Mouse (Mus musculus): Measurements from ENCODE around the gene Ubald1. TPM values are rescaled to one million over a fixed set of nuclear protein-coding genes. Genes with fewer than 3 reads are reported as not detected.

Ubald1 gene
- polyA plus RNA-seq, 1 experiment, result 92.4 TPM

DNA sequence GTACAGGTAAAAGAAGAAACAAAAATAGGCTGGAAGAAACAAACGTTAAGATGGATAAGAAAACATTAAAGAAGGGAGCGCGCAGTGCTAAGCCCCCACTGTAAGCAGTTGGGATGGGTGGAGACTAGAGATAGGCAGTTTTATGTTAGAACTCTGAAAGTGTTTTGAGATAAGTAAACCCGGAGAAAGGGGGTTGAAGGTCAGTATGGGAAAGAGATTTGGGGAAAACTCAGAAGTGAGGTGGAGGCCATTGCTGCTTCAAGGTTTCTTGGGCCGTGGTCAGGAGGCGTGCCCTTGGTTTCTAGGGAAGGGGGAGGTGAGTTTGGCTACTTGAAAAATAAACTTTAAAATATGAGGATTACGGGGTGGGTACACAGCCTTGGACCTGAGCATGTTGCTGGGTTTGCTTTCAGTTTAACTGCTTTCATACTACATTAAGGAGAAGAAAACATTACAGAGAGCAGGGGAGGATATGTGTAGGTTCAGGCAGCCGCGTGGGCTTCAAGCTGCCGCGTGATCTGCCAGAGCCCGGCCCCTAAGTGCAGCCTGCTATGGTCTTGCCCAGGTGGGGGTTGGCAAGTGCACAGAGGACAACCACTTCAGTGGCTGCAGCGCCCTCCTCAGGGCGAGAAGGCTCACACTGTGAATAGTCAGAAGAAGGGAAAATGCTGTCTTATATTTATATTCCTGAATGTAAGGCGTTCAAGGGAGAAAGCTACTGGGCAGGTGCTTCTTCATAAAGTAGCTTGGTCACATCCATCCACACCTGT lies 48.3 kb downstream of the Ubald1 start:
- H3K4me3 ChIP-seq (ENCODE audit: control insufficient read depth, insufficient read depth, low read length), result no peak overlapping the region
- no peak for DNase-seq
- 71% methylated on average over 15 of the region's 15 CpGs for WGBS
- no peak overlapping the region for H3K27ac ChIP-seq (ENCODE audit: control insufficient read depth, insufficient read depth, low read length)
- H3K36me3 ChIP-seq (ENCODE audit: control insufficient read depth, insufficient read depth, low read length), result no peaks in the 10 kb centered on the region
- no peaks in the 10 kb centered on the region for H3K4me1 ChIP-seq (replicated peaks; ENCODE audit: control insufficient read depth, insufficient read depth, low read length)
- TF ChIP-seq POLR2A (IDR thresholded peaks at IDR 0.05; ENCODE audit: control insufficient read depth, extremely low read depth, insufficient read depth, low read length, poor library complexity) (no peak), CTCF (IDR thresholded peaks at IDR 0.05; ENCODE audit: borderline replicate concordance, control insufficient read depth, extremely low read depth, insufficient read depth, low read length, poor library complexity) (no peak)
- no peaks in the 10 kb centered on the region for H3K27me3 ChIP-seq (ENCODE audit: control insufficient read depth, insufficient read depth, low read length)

DNA sequence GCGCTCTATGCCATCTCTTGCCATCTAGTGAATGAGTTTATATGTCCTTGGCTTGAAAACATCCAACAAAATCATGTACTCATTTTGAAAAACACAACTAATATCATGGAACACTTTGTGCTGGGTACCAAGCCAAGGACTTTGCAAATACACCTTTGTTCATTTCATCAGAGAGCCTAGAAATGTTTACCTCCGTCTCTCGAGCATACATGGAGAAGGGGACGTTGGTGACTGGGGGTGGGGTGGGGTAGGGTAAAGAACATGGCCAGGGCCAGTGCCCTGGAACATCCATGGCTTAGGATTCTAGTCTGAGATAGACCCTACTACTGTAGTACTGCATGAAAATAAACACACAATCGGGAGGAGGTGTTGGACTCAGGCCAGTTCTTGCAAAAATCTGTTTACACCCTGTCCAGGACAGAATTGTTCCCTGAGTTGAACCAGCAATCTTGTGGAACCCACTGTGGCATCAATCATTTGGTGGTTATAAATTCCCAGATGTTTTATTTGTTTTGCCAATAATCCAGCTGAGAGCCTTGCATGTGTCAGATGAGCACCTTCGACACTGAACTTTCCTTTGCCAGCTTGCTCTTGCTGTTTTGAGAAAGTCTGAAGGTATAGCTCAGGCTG lies 50.7 kb downstream of the Ubald1 start:
- Histone ChIP-seq H3K36me3 (ENCODE audit: control insufficient read depth, insufficient read depth, low read length) (no peaks in the 10 kb centered on the region), H3K4me3 (ENCODE audit: control insufficient read depth, insufficient read depth, low read length) (no peak overlapping the region), H3K27me3 (ENCODE audit: control insufficient read depth, insufficient read depth, low read length) (no peaks in the 10 kb centered on the region), H3K27ac (ENCODE audit: control insufficient read depth, insufficient read depth, low read length) (no peak overlapping the region), H3K4me1 (replicated peaks; ENCODE audit: control insufficient read depth, insufficient read depth, low read length) (no peaks in the 10 kb centered on the region)
- TF ChIP-seq POLR2A (IDR thresholded peaks at IDR 0.05; ENCODE audit: control insufficient read depth, extremely low read depth, insufficient read depth, low read length, poor library complexity) (no peak), CTCF (IDR thresholded peaks at IDR 0.05; ENCODE audit: borderline replicate concordance, control insufficient read depth, extremely low read depth, insufficient read depth, low read length, poor library complexity) (no peak)
- 95% methylated on average over 6 of the region's 6 CpGs for WGBS
- no peak for DNase-seq

DNA sequence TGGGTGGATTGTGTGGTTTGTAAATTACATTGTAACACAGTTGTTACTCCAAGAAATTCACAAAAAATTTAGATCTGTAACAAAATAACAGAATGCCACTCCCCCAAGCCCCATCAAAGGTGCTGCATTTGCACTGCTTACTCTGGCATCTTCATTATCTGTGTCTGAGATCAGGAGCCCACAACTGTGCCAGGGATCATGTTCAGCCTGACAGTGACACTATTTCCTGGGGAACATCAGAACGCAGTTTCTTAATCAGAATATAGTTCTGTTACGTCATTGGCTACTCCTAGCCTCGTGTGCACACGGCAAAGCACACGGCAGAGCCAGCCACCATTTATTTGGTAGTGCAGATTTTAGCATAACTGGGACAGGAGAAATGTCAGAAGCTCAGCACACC lies 52.5 kb downstream of the Ubald1 start:
- 89% methylated on average over 5 of the region's 5 CpGs for WGBS
- no peak for TF ChIP-seq POLR2A (IDR thresholded peaks at IDR 0.05; ENCODE audit: control insufficient read depth, extremely low read depth, insufficient read depth, low read length, poor library complexity)
- TF ChIP-seq CTCF (IDR thresholded peaks at IDR 0.05; ENCODE audit: borderline replicate concordance, control insufficient read depth, extremely low read depth, insufficient read depth, low read length, poor library complexity), result no peak
- no peak overlapping the region; the same call in 1 of the 2 replicates for H3K27ac ChIP-seq (ENCODE audit: control insufficient read depth, insufficient read depth, low read length)
- no peak overlapping the region for H3K4me3 ChIP-seq (ENCODE audit: control insufficient read depth, insufficient read depth, low read length)
- no peaks in the 10 kb centered on the region for H3K36me3 ChIP-seq (ENCODE audit: control insufficient read depth, insufficient read depth, low read length)
- DNase-seq, result no peak
- no peaks in the 10 kb centered on the region for H3K27me3 ChIP-seq (ENCODE audit: control insufficient read depth, insufficient read depth, low read length)
- no peaks in the 10 kb centered on the region for H3K4me1 ChIP-seq (replicated peaks; ENCODE audit: control insufficient read depth, insufficient read depth, low read length)

Other genes starting within 250 kb of the Ubald1 start
- gene Vasn, start 240.4 kb downstream of the Ubald1 start, polyA plus RNA-seq (2012; rRNA removed), result 5.3 and 8.1 TPM in 2 replicates
- gene Dnaja3, start 240.3 kb downstream of the Ubald1 start, polyA plus RNA-seq (2012; rRNA removed), result 18.3 and 19.7 TPM in 2 replicates
- 391 and 423 TPM in 2 replicates for gene Coro7, start 200.5 kb downstream of the Ubald1 start, polyA plus RNA-seq (2012; rRNA removed)
- gene Nmral1, start 161.0 kb downstream of the Ubald1 start, polyA plus RNA-seq (2012; rRNA removed), result 25.6 and 27.2 TPM in 2 replicates
- 44.4 and 54.7 TPM in 2 replicates for gene Hmox2, start 154.0 kb downstream of the Ubald1 start, polyA plus RNA-seq (2012; rRNA removed)
- 112 and 119 TPM in 2 replicates for gene Cdip1, start 90.0 kb downstream of the Ubald1 start, polyA plus RNA-seq (2012; rRNA removed)
- 0.13 TPM in 1 of 2 replicates, not detected in the other for gene 4930562C15Rik, start 44.9 kb downstream of the Ubald1 start, polyA plus RNA-seq (2012; rRNA removed)
- 89.2 and 98.3 TPM in 2 replicates for gene Mgrn1, start 5.9 kb upstream of the Ubald1 start, polyA plus RNA-seq (2012; rRNA removed)
- gene Nudt16l1, start 58.4 kb upstream of the Ubald1 start, polyA plus RNA-seq (2012; rRNA removed), result 139 and 151 TPM in 2 replicates
- gene Anks3, start 83.9 kb upstream of the Ubald1 start, polyA plus RNA-seq (2012; rRNA removed), result 85.0 and 89.0 TPM in 2 replicates
- 0.15 and 0.44 TPM in 2 replicates for gene Sept12, start 117.5 kb upstream of the Ubald1 start, polyA plus RNA-seq (2012; rRNA removed)
- 3.4 and 4.6 TPM in 2 replicates for gene Smim22, start 127.0 kb upstream of the Ubald1 start, polyA plus RNA-seq (2012; rRNA removed)
- gene Rogdi, start 133.2 kb upstream of the Ubald1 start, polyA plus RNA-seq (2012; rRNA removed), result 117 and 142 TPM in 2 replicates
- 103 and 105 TPM in 2 replicates for gene Glyr1, start 169.5 kb upstream of the Ubald1 start, polyA plus RNA-seq (2012; rRNA removed)
- gene Ubn1, start 169.7 kb upstream of the Ubald1 start, polyA plus RNA-seq (2012; rRNA removed), result 106 and 110 TPM in 2 replicates